Mouse (Mus musculus) urinary bladder, postnatal 36 days (tissue): ENCODE data around the gene Ttll12.

ENCODE experiments used
- DNase-seq, 2 experiments: peaks; one replicate each; pipeline ENCODE4 v3.0.0; 2022; ENCODE audit warnings: low spot score in 2 of 2, mixed read lengths in 1 of 2

Ttll12 gene

DNA sequence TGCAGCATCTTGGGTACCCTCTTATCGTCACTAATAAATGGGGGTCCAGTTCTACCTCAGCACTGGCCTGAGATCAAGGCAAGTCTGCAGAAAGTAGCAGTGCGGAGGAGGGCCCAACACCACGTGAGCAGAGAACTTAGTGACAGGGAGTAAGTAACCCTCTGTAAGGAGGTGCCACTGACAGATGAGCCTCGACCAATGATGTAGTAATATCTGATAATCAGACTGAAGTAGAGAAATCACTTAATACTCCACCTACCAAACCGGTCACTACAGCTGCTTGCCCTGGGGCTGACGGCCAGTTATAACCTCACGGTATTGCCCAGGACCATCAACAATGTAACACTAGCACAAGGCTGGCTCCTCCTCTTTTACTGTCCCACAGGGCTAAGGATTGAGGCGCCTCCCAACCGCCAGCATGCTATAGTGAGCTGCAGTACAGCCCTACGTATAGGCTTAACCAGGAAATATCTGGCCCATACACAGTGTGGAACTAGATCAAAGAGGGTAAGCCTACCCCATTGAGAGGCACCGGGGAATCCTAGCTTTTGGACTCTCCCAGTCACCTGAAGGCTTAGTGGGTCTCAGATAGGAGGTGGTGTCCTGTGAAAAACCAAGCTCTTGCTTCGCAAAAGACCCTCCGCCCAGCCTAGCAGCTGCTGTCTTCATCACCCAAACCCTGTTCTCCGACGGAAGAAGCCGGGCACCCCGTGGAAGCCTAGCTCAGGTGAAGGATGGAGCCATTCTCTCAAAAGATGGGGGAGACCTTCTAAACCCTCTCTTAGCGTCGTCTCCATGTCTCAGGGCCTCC is 1.1 kb downstream of the Ttll12 start:
- DNase-seq = no peak

DNA sequence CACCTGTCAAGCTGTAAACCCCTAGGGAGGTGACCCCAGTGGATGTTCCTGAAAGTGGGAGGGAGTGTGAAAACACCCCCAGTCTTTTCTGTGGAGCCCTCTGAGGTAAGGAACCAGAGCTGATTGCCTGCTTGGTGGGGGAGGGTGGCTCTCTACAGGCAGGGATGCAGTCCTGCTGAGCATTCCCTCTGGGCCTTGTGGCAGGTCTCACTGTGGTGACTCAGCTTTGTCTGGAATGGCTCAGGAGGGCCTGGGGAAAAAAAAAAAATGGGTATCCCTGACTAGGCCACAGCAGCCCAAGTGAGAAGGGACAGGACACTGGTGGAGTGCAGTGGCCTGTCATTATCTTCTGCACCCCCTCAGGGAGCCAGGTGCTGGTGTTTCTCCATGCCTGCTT is 1.8 kb downstream of the Ttll12 start:
- DNase-seq = no peak

DNA sequence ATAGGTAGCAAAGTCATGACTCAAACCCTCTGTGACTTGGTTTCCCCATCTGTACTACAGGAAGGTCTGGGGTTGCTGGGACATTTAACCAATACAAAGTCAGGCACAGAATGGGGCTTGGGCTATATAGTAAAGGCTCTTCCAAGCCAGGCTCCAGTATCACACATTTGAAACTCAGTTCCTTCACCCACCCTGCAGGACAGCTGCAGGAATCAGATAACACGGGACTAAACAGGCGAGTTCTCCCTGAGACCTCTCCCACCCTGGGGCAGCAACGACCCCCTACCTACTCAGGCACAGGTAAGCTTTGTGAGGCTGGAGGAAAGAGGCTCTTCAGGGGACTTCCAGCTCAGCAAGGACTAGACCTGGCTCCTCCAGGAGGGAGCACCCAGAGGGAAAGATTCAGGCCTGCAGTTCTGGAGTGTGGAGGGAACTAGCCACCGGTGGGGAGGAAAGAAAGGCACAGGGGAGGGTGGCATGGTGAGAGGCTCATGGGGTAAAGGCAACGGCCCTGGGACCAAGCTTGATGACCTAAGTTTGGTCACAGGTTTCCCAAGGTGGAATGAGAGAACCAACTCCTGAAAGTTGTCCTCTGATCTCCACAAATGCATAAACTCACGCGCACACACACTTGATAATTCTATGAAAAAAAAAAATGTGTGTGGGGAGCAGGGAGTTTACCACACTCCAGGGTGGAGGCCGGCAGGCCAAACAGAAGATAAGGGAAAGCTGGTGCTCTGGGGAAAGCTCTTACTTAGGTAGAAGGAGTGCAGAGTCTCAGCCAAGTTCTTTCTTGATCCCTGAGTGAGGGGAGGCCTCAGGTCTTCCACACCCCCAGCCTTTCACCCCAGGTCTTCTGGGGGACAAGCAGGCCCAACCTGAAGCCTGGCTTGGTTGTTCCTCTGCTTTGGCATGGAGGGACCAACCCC is 2.4 kb downstream of the Ttll12 start:
- no peak for DNase-seq

- no peak for DNase-seq
Observed at GRCm38 (mm10) chr15:83591758-83592157, 3.2 kb downstream of the Ttll12 start.

- no peak for DNase-seq
Observed at GRCm38 (mm10) chr15:83590841-83591240, 4.1 kb downstream of the Ttll12 start.

GRCm38 (mm10) chr15:83584741-83585220 is 10.2 kb downstream of the Ttll12 start:
- DNase-seq = no peak

DNA sequence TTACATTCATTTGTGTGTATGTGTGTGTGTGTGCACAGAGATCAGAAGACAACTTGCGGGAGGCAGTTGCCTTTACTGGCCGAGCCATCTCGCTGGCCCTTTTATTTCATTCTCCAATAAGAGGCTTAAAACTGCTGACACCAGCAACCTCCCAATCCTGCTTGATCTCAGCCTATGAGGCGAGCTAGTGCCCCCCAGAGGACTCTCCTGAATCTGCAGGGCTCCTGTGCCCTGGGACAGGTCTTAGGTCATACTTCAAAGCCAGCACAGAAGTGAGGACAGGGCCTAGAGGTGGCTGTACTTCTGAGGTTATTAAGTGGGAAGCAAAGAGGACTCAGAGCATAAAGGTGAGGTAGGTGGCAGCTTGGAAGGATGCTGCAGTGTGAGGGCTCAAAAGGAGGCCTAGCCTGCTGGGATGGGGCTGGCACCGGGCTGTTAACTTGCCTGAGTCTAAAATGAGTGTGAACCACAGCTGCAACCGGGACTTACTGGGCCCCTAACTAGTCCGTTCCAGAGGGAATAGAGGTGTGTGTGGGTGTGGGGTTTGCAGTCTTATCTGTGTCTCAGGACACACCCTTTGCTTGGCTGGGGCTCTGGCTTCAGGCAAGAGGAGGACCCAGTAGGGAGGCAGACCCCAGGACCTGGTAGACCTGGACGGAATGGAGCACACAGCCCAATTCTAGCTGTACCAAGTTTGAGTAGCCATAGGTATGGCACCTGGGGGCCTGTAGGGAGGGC is 11.4 kb downstream of the Ttll12 start:
- DNase-seq = peak; percentile 38 to 58

DNA sequence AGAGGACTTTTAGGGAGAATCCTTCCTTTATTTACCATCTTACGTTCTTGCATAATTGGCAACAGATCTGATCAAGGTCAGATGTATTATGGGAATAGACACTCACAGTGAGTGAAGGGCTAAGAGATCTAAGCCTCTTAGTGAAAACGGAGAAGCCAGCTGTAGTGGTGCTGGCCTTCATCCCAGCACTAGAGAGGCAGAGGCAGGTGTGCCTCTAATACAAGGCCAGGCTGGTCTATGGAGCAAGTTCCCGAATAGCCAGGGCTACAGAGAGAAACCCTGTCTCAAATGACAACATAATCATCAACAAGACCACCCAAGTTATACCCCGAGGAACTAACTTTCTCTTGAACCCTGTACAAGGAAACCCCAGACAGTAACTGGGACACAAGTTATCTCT is 12.0 kb downstream of the Ttll12 start:
- no peak for DNase-seq

DNA sequence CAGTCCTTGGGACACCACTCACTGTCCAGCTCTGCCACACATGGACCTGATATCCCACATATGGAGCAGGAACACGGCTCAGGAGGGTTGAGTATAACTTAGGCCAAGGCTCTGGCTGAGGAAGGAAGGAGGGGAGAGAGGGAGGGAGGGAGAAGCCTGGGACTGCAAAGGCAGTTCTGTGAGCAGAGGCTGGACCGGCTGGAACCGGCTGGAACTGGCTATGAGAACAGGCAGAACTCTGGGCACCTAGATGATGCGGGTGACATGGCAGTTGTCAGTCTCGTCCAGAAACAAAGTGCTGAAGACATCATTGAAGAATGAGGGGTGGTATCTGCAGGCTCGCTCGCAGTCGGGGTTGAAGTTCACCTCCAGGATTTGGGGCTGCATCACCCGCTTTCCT is 18.3 kb downstream of the Ttll12 start:
- no peak for DNase-seq

DNA sequence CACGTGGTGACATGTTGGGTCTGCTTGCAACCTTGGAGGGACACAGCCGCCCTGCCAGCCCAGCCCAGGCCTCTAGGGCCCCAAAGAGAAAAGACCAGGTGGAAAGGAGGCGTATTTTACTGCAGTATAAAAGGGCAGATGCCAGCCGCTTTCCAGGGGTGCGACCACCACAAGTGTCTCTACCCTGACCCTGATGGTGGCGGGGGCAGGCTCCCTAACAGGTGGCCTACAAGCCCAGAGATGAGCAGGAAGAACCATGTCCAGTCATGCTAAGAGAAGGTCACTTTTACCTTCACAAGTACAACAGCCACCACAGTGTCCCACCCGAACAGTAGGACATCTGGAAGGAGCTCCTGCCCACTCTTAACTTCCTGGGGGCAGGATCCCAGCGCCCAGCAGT is 19.4 kb downstream of the Ttll12 start:
- DNase-seq = no peak

DNA sequence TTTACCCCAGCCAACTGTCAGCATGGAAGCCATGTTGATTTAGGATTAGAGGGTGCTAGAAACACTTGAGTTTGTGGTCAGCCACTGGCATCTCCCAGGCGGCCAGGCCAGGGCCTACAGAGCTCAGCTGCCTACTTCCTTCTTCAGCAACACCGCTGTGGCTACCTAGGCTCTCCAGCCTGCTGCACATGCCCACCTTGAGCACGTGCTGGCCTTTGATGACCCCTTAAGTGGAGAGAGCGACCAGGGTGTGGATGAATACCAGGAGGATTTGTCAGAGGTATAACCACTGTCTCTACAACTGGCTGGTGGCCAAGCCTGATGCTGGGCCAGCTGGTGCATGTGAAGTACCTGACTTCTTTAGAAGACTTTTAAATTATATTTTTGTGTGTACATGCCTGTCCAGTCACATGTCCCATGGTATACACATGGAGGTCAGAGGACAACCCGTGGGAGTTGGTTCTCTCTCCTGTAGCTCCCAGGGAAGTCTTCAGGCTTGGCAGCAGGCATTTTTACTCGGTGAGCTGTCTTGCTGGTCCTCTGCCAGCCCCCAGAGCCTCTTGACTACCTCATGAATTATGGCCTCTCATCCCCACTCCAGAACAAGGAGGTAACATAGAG is 20.1 kb downstream of the Ttll12 start:
- DNase-seq = peak; percentile 54 to 55

DNA sequence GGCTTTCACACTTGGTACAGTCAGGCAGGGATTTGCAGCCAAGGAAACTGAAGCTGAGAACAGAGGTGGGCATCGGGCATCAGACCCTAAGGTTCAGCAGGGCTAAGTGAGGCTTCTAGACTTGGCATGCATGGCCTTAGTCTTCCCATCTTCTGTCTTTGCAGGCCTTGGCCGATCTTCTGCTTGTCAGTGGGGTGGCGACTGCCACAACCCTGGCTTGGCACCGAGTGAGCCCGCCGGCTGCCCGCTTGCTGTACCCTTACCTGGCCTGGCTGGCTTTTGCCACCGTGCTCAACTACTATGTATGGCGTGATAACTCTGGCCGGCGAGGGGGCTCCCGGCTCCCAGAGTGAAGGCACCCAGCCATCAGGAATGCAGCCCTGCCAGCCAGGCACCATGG is 21.4 kb downstream of the Ttll12 start:
- DNase-seq = no peak

GRCm38 (mm10) chr15:83572132-83572531 is 22.8 kb downstream of the Ttll12 start:
- DNase-seq = no peak

- peak in 1 of 2 experiments; percentile 60 for DNase-seq
Observed at GRCm38 (mm10) chr15:83571636-83572035, 23.3 kb downstream of the Ttll12 start.

- no peak for DNase-seq
Observed at GRCm38 (mm10) chr15:83570641-83571040, 24.3 kb downstream of the Ttll12 start.

DNA sequence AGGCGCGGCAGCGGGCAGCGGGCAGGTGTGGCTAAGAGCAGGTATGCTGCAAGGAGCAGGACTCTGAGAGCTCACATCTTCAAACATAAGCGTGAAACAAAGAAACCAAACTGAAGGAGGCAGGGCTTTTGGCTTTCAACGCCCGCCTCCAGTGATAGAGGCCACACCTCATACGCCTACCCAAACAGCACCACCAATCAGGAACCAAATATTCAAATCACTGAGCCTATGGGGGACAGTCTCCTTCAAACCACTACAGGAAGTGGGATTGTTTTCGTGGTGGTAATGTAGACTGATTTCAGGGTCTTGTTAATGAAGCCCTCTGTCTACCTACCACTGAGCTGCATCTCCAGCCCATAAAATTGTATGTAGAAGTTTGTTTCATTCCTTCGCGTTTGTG is 25.3 kb downstream of the Ttll12 start:
- no peak for DNase-seq

DNA sequence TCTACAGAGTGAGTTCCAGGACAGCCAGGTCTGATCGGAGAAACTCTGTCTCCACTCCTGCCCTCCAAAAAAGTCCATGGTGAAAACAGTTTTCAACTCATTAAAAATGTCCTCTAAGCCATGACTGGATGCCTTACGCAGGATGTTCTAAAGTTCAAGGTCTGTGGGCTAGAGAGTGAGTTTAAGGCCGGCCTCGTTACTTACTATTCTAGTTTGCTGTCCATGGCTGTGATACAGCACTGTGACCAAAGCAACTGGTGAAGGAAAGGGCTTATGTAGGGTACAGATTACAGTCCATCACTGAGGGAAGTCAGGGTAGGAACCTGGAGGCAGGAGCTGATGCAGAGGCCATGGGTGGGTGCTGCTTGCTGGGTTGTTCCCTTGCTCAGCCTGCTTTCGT is 26.4 kb downstream of the Ttll12 start:
- no peak for DNase-seq

DNA sequence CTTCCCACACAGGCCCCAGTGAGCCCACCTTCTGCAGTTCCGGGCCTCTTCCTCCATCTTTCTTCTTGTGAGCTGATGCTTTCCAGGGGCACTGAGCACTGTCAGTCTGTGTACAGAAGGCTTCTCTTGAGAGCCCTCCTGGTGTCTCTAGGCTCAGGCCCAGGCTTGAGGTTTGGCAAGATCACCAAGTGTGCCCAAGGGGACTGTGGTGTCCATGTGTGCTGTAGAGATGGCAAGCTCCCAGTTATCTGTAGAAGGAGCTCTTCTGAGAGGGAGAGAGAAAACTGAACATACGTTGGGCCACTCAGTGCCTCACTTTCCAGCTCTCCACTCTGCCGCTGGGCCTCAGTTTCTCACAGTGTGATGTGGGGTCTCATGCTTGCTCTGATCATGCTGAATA is 27.2 kb downstream of the Ttll12 start:
- DNase-seq = no peak

DNA sequence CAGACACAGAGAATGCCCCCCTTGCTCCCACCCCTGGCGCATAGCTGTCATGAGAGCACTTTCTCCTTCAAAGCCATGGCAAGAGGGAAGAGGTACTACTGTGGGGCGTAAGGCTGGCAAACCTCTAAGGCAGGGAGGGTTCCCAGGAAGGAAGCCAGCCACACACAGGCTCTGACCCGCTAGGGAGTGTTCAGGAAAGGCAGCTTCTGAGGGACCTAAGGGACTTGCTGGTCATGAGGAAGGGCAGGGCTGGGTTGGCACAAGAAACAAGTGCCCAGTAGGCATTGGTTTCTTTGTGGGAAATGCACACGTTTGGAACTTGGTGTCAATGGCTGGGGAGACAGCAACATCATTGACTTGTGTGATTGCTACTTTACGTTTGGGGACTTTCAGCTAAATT is 29.0 kb downstream of the Ttll12 start:
- no peak for DNase-seq

DNA sequence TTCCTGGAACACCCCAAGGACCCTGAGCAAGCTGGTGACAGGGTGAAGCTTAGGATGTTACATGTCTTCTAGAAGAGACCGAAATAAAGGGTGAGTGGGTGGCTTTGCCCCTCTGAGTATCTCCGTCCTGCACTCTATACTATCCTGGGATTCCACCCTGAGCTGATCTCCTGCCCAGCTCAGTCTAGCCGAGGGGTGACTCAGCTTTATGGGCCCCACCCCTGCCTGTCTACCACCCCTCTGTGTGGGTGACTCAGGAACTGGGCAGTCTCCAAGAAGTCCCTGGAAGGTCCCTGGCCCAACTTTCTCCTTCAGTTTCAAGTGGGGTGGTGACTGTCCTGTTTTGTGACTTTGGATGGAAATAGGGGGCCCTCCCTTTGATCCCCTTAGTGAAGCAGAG is 29.5 kb downstream of the Ttll12 start:
- peak; percentile 52 to 70 for DNase-seq

DNA sequence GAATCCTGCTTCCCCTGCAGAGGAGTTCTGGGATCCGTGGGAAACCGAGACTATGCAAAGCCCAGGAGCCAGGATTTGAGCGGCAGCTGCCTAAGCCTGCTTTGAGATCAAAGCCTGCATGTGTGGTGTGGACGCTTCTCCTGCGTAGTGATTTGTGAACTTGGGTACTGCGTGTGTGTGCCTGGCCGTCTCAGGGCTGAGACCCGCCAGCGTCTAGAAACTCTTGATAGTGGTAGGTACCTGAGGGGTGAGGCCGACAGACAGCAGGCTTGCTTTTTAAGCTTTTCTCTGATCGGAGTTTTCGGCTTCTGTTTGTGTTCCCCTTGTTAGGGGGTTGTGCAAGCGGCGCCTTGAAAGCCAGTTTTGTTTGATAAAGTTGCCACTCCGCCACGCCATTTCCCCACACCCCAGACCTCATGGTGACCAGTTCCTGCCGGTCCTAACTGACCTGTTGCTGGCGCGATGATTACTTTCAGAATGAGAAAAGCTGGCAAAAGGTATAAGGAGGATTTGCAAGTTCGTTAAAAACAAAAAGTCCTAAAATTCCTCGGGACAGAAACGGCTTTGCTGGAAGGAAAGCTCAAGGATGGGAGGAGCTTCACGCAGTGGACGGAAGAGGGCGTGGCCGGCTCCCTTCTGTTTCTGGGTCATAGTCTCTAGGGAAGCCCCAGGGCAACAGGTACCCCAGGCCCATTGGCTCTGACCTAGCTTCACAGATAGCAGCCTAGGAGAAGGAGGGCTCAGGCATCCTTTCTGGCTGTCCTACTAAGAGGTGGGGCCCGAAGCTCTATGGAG is 30.9 kb downstream of the Ttll12 start:
- DNase-seq = peak; percentile 49 to 61
